Mouse (Mus musculus) lung, embryonic 14.5 days (tissue): ENCODE measurements around the gene 4931428L18Rik. TPM values are rescaled to one million over a fixed set of nuclear protein-coding genes. Genes with fewer than 3 reads are reported as not detected.

Experiments used
- ATAC-seq: fragments of 200-750 bp; cut with Nextera tagmentation; 2 replicates; pipeline ENCODE4 v1.8.0; 2017; ENCODE audit warnings: mild to moderate bottlenecking, moderate TSS enrichment, moderate library complexity; ENCODE audit not compliant: insufficient read depth
- DNase-seq: peaks from one replicate; pipeline ENCODE4 v3.0.0-alpha.2; 2015
- H3K27ac ChIP-seq: fragments of 300-500 bp; sonication (generic); 2 replicates; pipeline ENCODE4 v1.5.1; 2014; ENCODE audit warnings: low read depth, mild to moderate bottlenecking, moderate library complexity
- H3K27me3 ChIP-seq: fragments of 300-500 bp; sonication (generic); 2 replicates; pipeline ENCODE4 v1.6.1; 2014; ENCODE audit warnings: low read length, control low read depth; ENCODE audit not compliant: insufficient read depth
- H3K36me3 ChIP-seq: fragments of 300-500 bp; sonication (generic); 2 replicates; pipeline ENCODE4 v1.6.1; 2014; ENCODE audit warnings: control low read depth; ENCODE audit not compliant: insufficient read depth
- H3K4me1 ChIP-seq: fragments of 300-500 bp; sonication (generic); 2 replicates; pipeline ENCODE4 v1.6.1; 2014; ENCODE audit warnings: antibody characterized with exemption, control low read depth; ENCODE audit not compliant: insufficient read depth
- H3K4me2 ChIP-seq: fragments of 300-500 bp; sonication (generic); 2 replicates; pipeline ENCODE4 v1.6.1; 2014; ENCODE audit warnings: mild to moderate bottlenecking
- H3K4me3 ChIP-seq: fragments of 300-500 bp; sonication (generic); 2 replicates; pipeline ENCODE4 v1.5.1; 2014; ENCODE audit warnings: low read depth, low read length
- H3K9ac ChIP-seq: fragments of 300-500 bp; sonication (generic); 2 replicates; pipeline ENCODE4 v1.6.1; 2014
- H3K9me3 ChIP-seq: fragments of 300-500 bp; sonication (generic); 2 replicates; pipeline ENCODE4 v1.6.1; 2016; ENCODE audit warnings: low read depth, low read length, control low read depth
- CTCF ChIP-seq: IDR thresholded peaks from 2 replicates; pipeline ENCODE4 v1.5.1; 2016; ENCODE audit warnings: antibody characterized with exemption, low read depth
- WGBS: fragments of 180-500 bp; shearing (Covaris S2); extraction: QIAGEN DNeasy Blood & Tissue Kit; methylation state at CpG from one replicate; pipeline ENCODE4 v1.1.7; 2014; 5-methylcytosine and 5-hydroxymethylcytosine counted together
- polyA plus RNA-seq: library from polyadenylated mRNA; unstranded; fragments of >200 nt; fragmentation: Nextera tagmentation; extraction: Ambion mirVana; gene quantifications from 2 replicates; pipeline ENCODE4 v1.2.1, GENCODE M21; 2014

The 4931428L18Rik gene
- polyA plus RNA-seq, 1 experiment from 2014 or later, result not detected

DNA sequence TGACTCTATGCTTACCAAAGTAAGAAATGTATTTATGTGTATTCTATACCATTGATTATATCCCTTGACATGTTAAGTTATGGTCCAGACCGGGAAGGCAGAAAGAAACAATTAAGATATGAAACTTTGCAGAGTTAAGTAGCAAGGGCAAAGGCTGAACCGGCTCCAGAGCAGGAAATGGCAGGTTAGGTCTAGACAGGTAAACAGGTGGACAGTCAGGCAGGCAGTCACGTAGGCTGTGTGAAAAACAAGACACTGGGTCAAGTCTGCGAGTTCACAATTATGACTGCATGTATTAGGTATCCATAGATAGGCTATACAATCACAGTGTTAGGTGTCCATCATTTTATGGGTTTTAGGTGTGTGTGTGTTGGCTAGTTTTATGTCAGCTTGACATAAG, 133.8 kb downstream of the 4931428L18Rik start:
- no peak for TF ChIP-seq CTCF
- Histone ChIP-seq H3K4me1 (no peaks in the 10 kb centered on the region), H3K27me3 (no peaks in the 10 kb centered on the region), H3K9me3 (no peaks in the 10 kb centered on the region), H3K27ac (no peak overlapping the region), H3K4me3 (no peak overlapping the region), H3K36me3 (no peaks in the 10 kb centered on the region), H3K9ac (no peak overlapping the region), H3K4me2 (no peak overlapping the region)
- no peak for DNase-seq
- ATAC-seq, result no peak
- 69% methylated on average over 4 of the region's 4 CpGs for WGBS

- no peak overlapping the region for H3K27ac ChIP-seq
- peak; percentile 87 for ATAC-seq
- H3K4me1 ChIP-seq, result no peaks in the 10 kb centered on the region
- WGBS, result 38% methylated on average over 6 of the region's 6 CpGs
- no peaks in the 10 kb centered on the region for H3K9me3 ChIP-seq
- H3K4me2 ChIP-seq, result no peak overlapping the region
- H3K27me3 ChIP-seq, result no peaks in the 10 kb centered on the region
- DNase-seq, result peak; percentile 52
- H3K9ac ChIP-seq, result no peak overlapping the region
- no peak overlapping the region for H3K4me3 ChIP-seq
- TF ChIP-seq CTCF, result no peak
- no peaks in the 10 kb centered on the region for H3K36me3 ChIP-seq
Observed at GRCm38 (mm10) chr1:31072523-31073370, 149.7 kb downstream of the 4931428L18Rik start.

DNA sequence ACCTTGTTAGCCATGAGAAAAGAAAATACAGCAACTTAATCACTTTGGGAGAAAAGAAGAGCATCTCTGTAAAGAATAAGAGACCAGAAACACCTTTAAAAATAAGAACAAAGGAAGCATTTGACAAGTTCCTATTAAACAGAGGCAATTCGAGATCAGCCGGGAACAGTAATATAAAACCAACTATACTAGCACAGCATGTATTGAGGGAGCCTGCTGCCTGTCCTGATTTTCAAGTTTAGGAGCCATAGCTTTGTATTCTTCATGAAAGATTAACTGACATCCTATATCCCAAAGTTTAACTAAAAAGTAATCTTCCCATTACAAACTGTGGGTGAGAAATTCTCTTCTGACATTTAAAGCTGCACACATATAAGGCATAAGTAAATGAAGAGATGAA, 151.3 kb downstream of the 4931428L18Rik start:
- H3K4me1 ChIP-seq, result no peaks in the 10 kb centered on the region
- H3K27ac ChIP-seq, result no peak overlapping the region
- ATAC-seq (no peak), DNase-seq (no peak)
- 74% methylated on average over 2 of the region's 2 CpGs for WGBS
- H3K36me3 ChIP-seq, result no peaks in the 10 kb centered on the region
- no peak overlapping the region for H3K9ac ChIP-seq
- H3K27me3 ChIP-seq, result no peaks in the 10 kb centered on the region
- H3K4me2 ChIP-seq, result no peak overlapping the region
- H3K4me3 ChIP-seq, result no peak overlapping the region
- TF ChIP-seq CTCF, result no peak
- no peaks in the 10 kb centered on the region for H3K9me3 ChIP-seq

- peak; percentile 71 for DNase-seq
- no peak overlapping the region for H3K4me3 ChIP-seq
- peak overlapping the region; percentile 50 for H3K27ac ChIP-seq
- peak overlapping the region; percentile 33; the same call in 1 of the 2 replicates for H3K4me2 ChIP-seq
- H3K9me3 ChIP-seq, result no peaks in the 10 kb centered on the region
- H3K4me1 ChIP-seq, result no peaks in the 10 kb centered on the region
- no peaks in the 10 kb centered on the region for H3K36me3 ChIP-seq
- WGBS, result 50% methylated on average over 12 of the region's 12 CpGs
- H3K9ac ChIP-seq, result no peak overlapping the region
- peak; percentile 88 for ATAC-seq
- no peak for TF ChIP-seq CTCF
- H3K27me3 ChIP-seq, result no peaks in the 10 kb centered on the region
Observed at GRCm38 (mm10) chr1:31064817-31065740, 157.4 kb downstream of the 4931428L18Rik start.

GRCm38 (mm10) chr1:31059806-31060205, 162.7 kb downstream of the 4931428L18Rik start:
- DNase-seq (no peak), ATAC-seq (no peak)
- WGBS, result 54% methylated on average over 4 of the region's 4 CpGs

DNA sequence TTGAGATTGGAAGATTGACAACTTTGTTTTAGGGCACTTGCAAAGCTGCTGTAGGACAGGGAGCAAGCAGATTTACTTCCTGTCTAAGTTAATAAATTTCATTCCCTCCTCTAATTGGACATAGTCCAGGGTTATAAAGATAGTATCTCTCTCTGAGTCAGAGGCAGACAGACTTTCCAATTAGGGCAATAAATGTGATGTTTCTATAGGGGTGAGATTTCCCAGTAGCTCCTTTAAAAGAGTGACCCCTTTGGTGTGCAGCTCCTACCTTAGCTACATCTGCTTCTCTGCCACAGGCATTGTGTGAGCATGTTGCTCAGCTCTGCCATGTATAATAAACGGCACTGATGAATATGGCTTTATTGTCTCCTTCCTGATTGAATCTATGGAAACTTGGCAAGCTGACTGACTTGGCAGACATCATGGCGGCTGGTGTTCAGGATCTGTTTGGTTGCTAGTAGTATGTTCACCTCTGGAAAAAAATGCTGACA, 163.6 kb downstream of the 4931428L18Rik start:
- WGBS, result 55% methylated on average over 2 of the region's 2 CpGs
- Histone ChIP-seq H3K4me3 (no peak overlapping the region), H3K9me3 (no peaks in the 10 kb centered on the region), H3K4me1 (0 out of 2 replicates have a peak, but pooled peaks cover 2% of the 10 kb centered on the region), H3K9ac (no peak overlapping the region), H3K27ac (no peak overlapping the region), H3K36me3 (no peaks in the 10 kb centered on the region), H3K27me3 (no peaks in the 10 kb centered on the region), H3K4me2 (no peak overlapping the region)
- ATAC-seq, result peak; percentile 49; the same call in 1 of the 2 replicates
- peak; percentile 54 for DNase-seq
- no peak for TF ChIP-seq CTCF

More at GRCm38 (mm10) chr1:31059806-31060205, 162.7 kb downstream of the 4931428L18Rik start:
- Histone ChIP-seq H3K27ac (no peak overlapping the region), H3K27me3 (no peaks in the 10 kb centered on the region), H3K4me2 (no peak overlapping the region), H3K9me3 (no peaks in the 10 kb centered on the region), H3K4me1 (0 out of 2 replicates have a peak, but pooled peaks cover 2% of the 10 kb centered on the region), H3K9ac (no peak overlapping the region), H3K4me3 (no peak overlapping the region), H3K36me3 (no peaks in the 10 kb centered on the region)
- no peak for TF ChIP-seq CTCF
